In the genomic region with DNA sequence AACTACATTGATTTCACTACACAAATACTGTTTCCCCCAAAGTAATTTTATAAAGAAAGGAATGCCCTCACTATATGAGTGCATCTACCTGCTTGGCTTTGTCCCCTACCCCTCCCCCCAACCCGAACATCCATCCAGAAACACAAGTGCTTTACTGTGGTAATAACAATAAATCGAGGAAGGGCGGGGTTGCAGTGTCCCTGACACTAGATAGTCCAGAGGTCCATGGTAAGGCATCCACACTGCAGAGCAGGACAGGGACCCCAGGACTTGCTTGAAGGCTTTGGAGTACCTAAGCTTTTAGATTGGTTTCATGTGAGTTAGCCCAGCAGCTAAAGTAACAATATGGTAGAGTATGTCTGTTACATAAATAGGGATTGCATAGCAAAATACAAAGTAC, we compare ENCODE assay signal across 34 mouse cellular contexts. TPM values are rescaled to one million over a fixed set of nuclear protein-coding genes. Genes with fewer than 3 reads are reported as not detected.
DNase-seq lines count a peak whose midpoint lies in the region; ATAC-seq and TF ChIP-seq lines count a peak whose summit lies in the region.
"Had no signal": no experiment of that assay in that cellular context is flagged by ENCODE, and none has a peak within 500 bp of the region (broad histone marks: within the 10 kb centered on the region; RNA-seq: fewer than 3 reads in every experiment).

No protein-coding gene starts in this region.

- peaks cover 29% of the 10 kb centered on the region for H3K4me1 ChIP-seq in hindbrain, embryonic 10.5 days (replicated peaks)
- H3K4me1 ChIP-seq in hindbrain, postnatal 0 days (ENCODE audit: insufficient read depth, low read length) = no peaks in the 10 kb centered on the region
- peaks cover 48% of the 10 kb centered on the region for H3K4me1 ChIP-seq in midbrain, embryonic 10.5 days
- peaks cover 30% of the 10 kb centered on the region for H3K4me1 ChIP-seq in midbrain, embryonic 15.5 days
- H3K4me1 ChIP-seq in stomach, postnatal 0 days (replicated peaks; ENCODE audit: control insufficient read depth, insufficient read depth) = no peaks in the 10 kb centered on the region

- TF ChIP-seq EP300 in stomach, postnatal 0 days (optimal IDR thresholded peaks at IDR 0.05) = no peak

- no peak overlapping the region for H3K4me2 ChIP-seq in hindbrain, postnatal 0 days (ENCODE audit: low read depth, low read length)
- no peak overlapping the region for H3K4me2 ChIP-seq in midbrain, embryonic 15.5 days
- H3K4me2 ChIP-seq in stomach, postnatal 0 days (replicated peaks; ENCODE audit: low read depth) = no peak overlapping the region
- H3K4me2 ChIP-seq: embryonic facial prominence, embryonic 12.5 days; embryonic facial prominence, embryonic 15.5 days; hindbrain, embryonic 13.5 days had no signal

- H3K9me3 ChIP-seq in hindbrain, embryonic 10.5 days = no peaks in the 10 kb centered on the region
- H3K9me3 ChIP-seq in hindbrain, postnatal 0 days (ENCODE audit: low read length) = no peaks in the 10 kb centered on the region
- no peaks in the 10 kb centered on the region for H3K9me3 ChIP-seq in midbrain, embryonic 10.5 days (replicated peaks)
- H3K9me3 ChIP-seq in midbrain, embryonic 15.5 days = no peaks in the 10 kb centered on the region
- no peaks in the 10 kb centered on the region for H3K9me3 ChIP-seq in stomach, postnatal 0 days (ENCODE audit: control insufficient read depth, low read length)
- H3K9me3 ChIP-seq: embryonic facial prominence, embryonic 12.5 days; embryonic facial prominence, embryonic 15.5 days; heart, embryonic 13.5 days; hindbrain, embryonic 13.5 days had no signal

- ATAC-seq in hindbrain, postnatal 0 days = no peak
- no peak for ATAC-seq in midbrain, embryonic 15.5 days (replicated peaks)
- no peak for ATAC-seq in stomach, postnatal 0 days (ENCODE audit: low FRiP score, low TSS enrichment)
- ATAC-seq: activated CD4-positive, CD25-positive, alpha-beta regulatory T cell, adult 4 months; forebrain, embryonic 14.5 days; forebrain, postnatal 0 days; intestine, embryonic 16.5 days had no signal

- H3K4me3 ChIP-seq in hindbrain, embryonic 10.5 days = no peak overlapping the region
- no peak overlapping the region for H3K4me3 ChIP-seq in hindbrain, postnatal 0 days (ENCODE audit: low read length)
- 0 out of 2 replicates have a peak overlapping the region, but pooled peaks have one; percentile 64 for H3K4me3 ChIP-seq in midbrain, embryonic 10.5 days
- no peak overlapping the region for H3K4me3 ChIP-seq in midbrain, embryonic 15.5 days
- no peak overlapping the region for H3K4me3 ChIP-seq in stomach, postnatal 0 days (ENCODE audit: low read depth, low read length)
- H3K4me3 ChIP-seq: embryonic facial prominence, embryonic 12.5 days; embryonic facial prominence, embryonic 15.5 days; gastrocnemius, adult 2 months; heart, adult 2 months had no signal

- 9% methylated on average over 3 of the region's 3 CpGs for WGBS in hindbrain, embryonic 10.5 days
- WGBS in hindbrain, postnatal 0 days = 7% methylated on average over 3 of the region's 3 CpGs
- WGBS in midbrain, embryonic 10.5 days = 6% methylated on average over 3 of the region's 3 CpGs
- WGBS in midbrain, embryonic 15.5 days = 8% methylated on average over 3 of the region's 3 CpGs
- WGBS in stomach, postnatal 0 days = 12% methylated on average over 3 of the region's 3 CpGs

- no peak overlapping the region for H3K27ac ChIP-seq in hindbrain, embryonic 10.5 days
- H3K27ac ChIP-seq in hindbrain, postnatal 0 days = no peak overlapping the region
- no peak overlapping the region for H3K27ac ChIP-seq in midbrain, embryonic 10.5 days (replicated peaks)
- no peak overlapping the region for H3K27ac ChIP-seq in midbrain, embryonic 15.5 days
- H3K27ac ChIP-seq in stomach, postnatal 0 days (replicated peaks) = no peak overlapping the region
- H3K27ac ChIP-seq: embryonic facial prominence, embryonic 12.5 days; embryonic facial prominence, embryonic 15.5 days; gastrocnemius, adult 2 months; heart, adult 2 months; heart, embryonic 13.5 days; hindbrain, embryonic 13.5 days had no signal

- H3K9ac ChIP-seq in hindbrain, postnatal 0 days (replicated peaks; ENCODE audit: low read length) = no peak overlapping the region
- no peak overlapping the region for H3K9ac ChIP-seq in midbrain, embryonic 15.5 days
- H3K9ac ChIP-seq in stomach, postnatal 0 days (ENCODE audit: low read length) = no peak overlapping the region
- H3K9ac ChIP-seq: embryonic facial prominence, embryonic 12.5 days; embryonic facial prominence, embryonic 15.5 days; forebrain, postnatal 0 days; heart, embryonic 13.5 days; hindbrain, embryonic 13.5 days had no signal

- H3K27me3 ChIP-seq in hindbrain, embryonic 10.5 days (ENCODE audit: insufficient read depth, poor library complexity, severe bottlenecking) = peaks cover 85% of the 10 kb centered on the region
- peaks cover 54% of the 10 kb centered on the region for H3K27me3 ChIP-seq in hindbrain, postnatal 0 days (ENCODE audit: insufficient read depth, low read length)
- H3K27me3 ChIP-seq in midbrain, embryonic 10.5 days (ENCODE audit: low read depth, poor library complexity, severe bottlenecking) = peaks cover 87% of the 10 kb centered on the region
- peaks cover 64% of the 10 kb centered on the region for H3K27me3 ChIP-seq in midbrain, embryonic 15.5 days (replicated peaks)
- H3K27me3 ChIP-seq in stomach, postnatal 0 days (ENCODE audit: control insufficient read depth, insufficient read depth, low read length) = peaks cover 24% of the 10 kb centered on the region

- no peak for TF ChIP-seq CTCF in hindbrain, postnatal 0 days (IDR thresholded peaks at IDR 0.05; ENCODE audit: low read depth)
- TF ChIP-seq CTCF in stomach, postnatal 0 days (IDR thresholded peaks at IDR 0.05; ENCODE audit: low read depth) = no peak

- H3K36me3 ChIP-seq in hindbrain, embryonic 10.5 days = no peaks in the 10 kb centered on the region
- H3K36me3 ChIP-seq in hindbrain, postnatal 0 days (ENCODE audit: insufficient read depth, low read length) = no peaks in the 10 kb centered on the region
- H3K36me3 ChIP-seq in midbrain, embryonic 10.5 days = no peaks in the 10 kb centered on the region
- H3K36me3 ChIP-seq in midbrain, embryonic 15.5 days (replicated peaks) = no peaks in the 10 kb centered on the region
- H3K36me3 ChIP-seq in stomach, postnatal 0 days (ENCODE audit: control insufficient read depth, insufficient read depth, low read length) = no peaks in the 10 kb centered on the region
- H3K36me3 ChIP-seq: embryonic facial prominence, embryonic 12.5 days; embryonic facial prominence, embryonic 15.5 days; heart, embryonic 13.5 days; hindbrain, embryonic 13.5 days had no signal

- peak; percentile 17 for DNase-seq in embryo, embryonic 10.5 days (ENCODE audit: low spot score)
- no peak for DNase-seq in embryo, embryonic 10 days (ENCODE audit: low spot score)
- peak; percentile 17 for DNase-seq in hindbrain, embryonic 10.5 days (ENCODE audit: low spot score)
- DNase-seq in hindbrain, postnatal 0 days (ENCODE audit: low spot score) = no peak
- no peak for DNase-seq in midbrain, embryonic 10.5 days (ENCODE audit: low spot score)
- DNase-seq in stomach, postnatal 0 days (ENCODE audit: low spot score) = peak; percentile 7
- no peak for DNase-seq in gastrocnemius, postnatal 25 days
- DNase-seq: adrenal gland, postnatal 10 days; adrenal gland, postnatal 36 days; cerebellum, adult 11 months; cerebellum, adult 2 months; cerebellum, adult 9-11 months; cerebellum, postnatal 25 days; forebrain, postnatal 0 days; gastrocnemius, adult 2 months; gastrocnemius, postnatal 14 days; heart, adult 2 months; heart, postnatal 14 days; heart, postnatal 4 days; kidney, adult 18-20 months had no signal

RNA-seq across cellular contexts. Expression of a gene that starts 0.7 kb away (rescaled TPM):
- 0.24 and 0.42 TPM in 2 replicates for polyA plus RNA-seq in hindbrain, embryonic 10.5 days (2016; fragmentation: Nextera tagmentation; extraction: Ambion mirVana)
- not detected in 2 replicates for total RNA-seq in hindbrain, postnatal 0 days (2014; rRNA removed)
- polyA plus RNA-seq in hindbrain, postnatal 0 days (2015; fragmentation: Nextera tagmentation; extraction: Ambion mirVana) = 0.14 TPM in 1 of 2 replicates, not detected in the other
- 1.00 and 1.2 TPM in 2 replicates for polyA plus RNA-seq in midbrain, embryonic 10.5 days (2016; fragmentation: Nextera tagmentation; extraction: Ambion mirVana)
- 0.17 TPM in 1 of 2 replicates, not detected in the other for polyA plus RNA-seq in midbrain, embryonic 15.5 days (2015; fragmentation: Nextera tagmentation; extraction: Ambion mirVana)
- polyA plus RNA-seq in stomach, postnatal 0 days (2015; fragmentation: Nextera tagmentation; extraction: Ambion mirVana) = 0.08 TPM in 1 of 2 replicates, not detected in the other
- total RNA-seq in gastrocnemius, postnatal 25 days (2021) = not detected
- total RNA-seq: adrenal gland, postnatal 10 days; adrenal gland, postnatal 36 days; ES-E14; forebrain, postnatal 0 days; gastrocnemius, adult 2 months; gastrocnemius, postnatal 14 days; heart, adult 2 months; heart, postnatal 14 days; heart, postnatal 4 days had no signal
- polyA plus RNA-seq: activated CD4-positive, CD25-positive, alpha-beta regulatory T cell, adult 4 months; embryonic facial prominence, embryonic 12.5 days; embryonic facial prominence, embryonic 15.5 days; forebrain, embryonic 11.5 days; forebrain, embryonic 14.5 days; forebrain, postnatal 0 days; frontal cortex, adult 2 months; gonadal fat pad, adult 2 months; heart, adult 2 months; heart, embryonic 13.5 days; heart, embryonic 16.5 days; intestine, embryonic 16.5 days had no signal

RNA-seq across cellular contexts. Expression of a gene that starts 26.2 kb away (rescaled TPM):
- polyA plus RNA-seq in hindbrain, embryonic 10.5 days (2016; fragmentation: Nextera tagmentation; extraction: Ambion mirVana) = 280 and 317 TPM in 2 replicates
- 37.5 and 40.3 TPM in 2 replicates for total RNA-seq in hindbrain, postnatal 0 days (2014; rRNA removed)
- 363 and 365 TPM in 2 replicates for polyA plus RNA-seq in hindbrain, postnatal 0 days (2015; fragmentation: Nextera tagmentation; extraction: Ambion mirVana)
- 293 and 344 TPM in 2 replicates for polyA plus RNA-seq in midbrain, embryonic 10.5 days (2016; fragmentation: Nextera tagmentation; extraction: Ambion mirVana)
- 234 and 246 TPM in 2 replicates for polyA plus RNA-seq in midbrain, embryonic 15.5 days (2015; fragmentation: Nextera tagmentation; extraction: Ambion mirVana)
- 306 and 325 TPM in 2 replicates for polyA plus RNA-seq in stomach, postnatal 0 days (2015; fragmentation: Nextera tagmentation; extraction: Ambion mirVana)
- total RNA-seq in gastrocnemius, postnatal 25 days (2021) = 100 to 1,000 TPM; 601 to 620 TPM

RNA-seq across cellular contexts. Expression of a gene that starts 40.0 kb away (rescaled TPM):
- 0.13 and 0.17 TPM in 2 replicates for polyA plus RNA-seq in hindbrain, embryonic 10.5 days (2016; fragmentation: Nextera tagmentation; extraction: Ambion mirVana)
- total RNA-seq in hindbrain, postnatal 0 days (2014; rRNA removed) = 33.1 and 33.3 TPM in 2 replicates
- 1.4 and 2.1 TPM in 2 replicates for polyA plus RNA-seq in hindbrain, postnatal 0 days (2015; fragmentation: Nextera tagmentation; extraction: Ambion mirVana)
- 0.17 and 0.22 TPM in 2 replicates for polyA plus RNA-seq in midbrain, embryonic 10.5 days (2016; fragmentation: Nextera tagmentation; extraction: Ambion mirVana)
- polyA plus RNA-seq in midbrain, embryonic 15.5 days (2015; fragmentation: Nextera tagmentation; extraction: Ambion mirVana) = 0.44 and 0.74 TPM in 2 replicates
- 5.5 and 6.3 TPM in 2 replicates for polyA plus RNA-seq in stomach, postnatal 0 days (2015; fragmentation: Nextera tagmentation; extraction: Ambion mirVana)
- total RNA-seq in gastrocnemius, postnatal 25 days (2021) = 10 to 100 TPM; 11.6 to 13.4 TPM
- total RNA-seq: common myeloid progenitor, adult 5-6 weeks had no signal
- polyA plus RNA-seq: activated CD4-positive, CD25-positive, alpha-beta regulatory T cell, adult 4 months had no signal

RNA-seq across cellular contexts. Expression of a gene that starts 59.7 kb away (rescaled TPM):
- polyA plus RNA-seq in hindbrain, embryonic 10.5 days (2016; fragmentation: Nextera tagmentation; extraction: Ambion mirVana) = 18.5 and 22.3 TPM in 2 replicates
- total RNA-seq in hindbrain, postnatal 0 days (2014; rRNA removed) = 7.3 and 12.8 TPM in 2 replicates
- polyA plus RNA-seq in hindbrain, postnatal 0 days (2015; fragmentation: Nextera tagmentation; extraction: Ambion mirVana) = 8.3 and 10.4 TPM in 2 replicates
- polyA plus RNA-seq in midbrain, embryonic 10.5 days (2016; fragmentation: Nextera tagmentation; extraction: Ambion mirVana) = 23.5 and 23.6 TPM in 2 replicates
- 11.9 and 13.1 TPM in 2 replicates for polyA plus RNA-seq in midbrain, embryonic 15.5 days (2015; fragmentation: Nextera tagmentation; extraction: Ambion mirVana)
- polyA plus RNA-seq in stomach, postnatal 0 days (2015; fragmentation: Nextera tagmentation; extraction: Ambion mirVana) = 12.1 and 12.8 TPM in 2 replicates
- total RNA-seq in gastrocnemius, postnatal 25 days (2021) = 10 to 100 TPM; 13.6 to 15.2 TPM

Comparison
In these comparisons a context has a peak if more than half of its experiments do, and no peak if none do; other contexts are left out.
1. DNase-seq: peak in embryo, embryonic 10.5 days (single experiment), hindbrain, embryonic 10.5 days (single experiment) and stomach, postnatal 0 days (single experiment); none in embryo, embryonic 10 days (single experiment), hindbrain, postnatal 0 days (single experiment), midbrain, embryonic 10.5 days (single experiment) and gastrocnemius, postnatal 25 days (single experiment).